Mouse (Mus musculus): ENCODE results near the gene Ptprs. TPM values are rescaled to one million over a fixed set of nuclear protein-coding genes. Genes with fewer than 3 reads are reported as not detected.

Gene Ptprs
- total RNA-seq, 2 experiments from 2014 or later: 35.3 to 39.7 TPM

GRCm38 (mm10) chr17:56427857-56428256 lies 48.4 kb downstream of the Ptprs start:
- no peak for ATAC-seq (replicated peaks; ENCODE audit: poor library complexity)

- no peak for ATAC-seq (replicated peaks; ENCODE audit: poor library complexity)
Observed at GRCm38 (mm10) chr17:56425941-56426340, 50.3 kb downstream of the Ptprs start.

- peak; percentile 89 for ATAC-seq (replicated peaks; ENCODE audit: poor library complexity)
Observed at GRCm38 (mm10) chr17:56425584-56425914, 50.7 kb downstream of the Ptprs start.

- peak; percentile 63 for ATAC-seq (replicated peaks; ENCODE audit: poor library complexity)
Observed at GRCm38 (mm10) chr17:56424726-56425583, 51.3 kb downstream of the Ptprs start.

GRCm38 (mm10) chr17:56420022-56420421 lies 56.3 kb downstream of the Ptprs start:
- no peak for ATAC-seq (replicated peaks; ENCODE audit: poor library complexity)

- no peak for ATAC-seq (replicated peaks; ENCODE audit: poor library complexity)
Observed at GRCm38 (mm10) chr17:56418304-56418703, 58.0 kb downstream of the Ptprs start.

- peak; percentile 64 for ATAC-seq (replicated peaks; ENCODE audit: poor library complexity)
Observed at GRCm38 (mm10) chr17:56414785-56415184, 61.5 kb downstream of the Ptprs start.

GRCm38 (mm10) chr17:56413113-56413512 lies 63.2 kb downstream of the Ptprs start:
- no peak for ATAC-seq (replicated peaks; ENCODE audit: poor library complexity)

- no peak for ATAC-seq (replicated peaks; ENCODE audit: poor library complexity)
Observed at GRCm38 (mm10) chr17:56411437-56411836, 64.8 kb downstream of the Ptprs start.

- ATAC-seq (replicated peaks; ENCODE audit: poor library complexity): no peak
Observed at GRCm38 (mm10) chr17:56409759-56410158, 66.5 kb downstream of the Ptprs start.

GRCm38 (mm10) chr17:56408965-56409625 lies 67.2 kb downstream of the Ptprs start:
- no peak for ATAC-seq (replicated peaks; ENCODE audit: poor library complexity)

- no peak for ATAC-seq (replicated peaks; ENCODE audit: poor library complexity)
Observed at GRCm38 (mm10) chr17:56407379-56407778, 68.9 kb downstream of the Ptprs start.

- no peak for ATAC-seq (replicated peaks; ENCODE audit: poor library complexity)
Observed at GRCm38 (mm10) chr17:56406878-56407277, 69.4 kb downstream of the Ptprs start.

- ATAC-seq (replicated peaks; ENCODE audit: poor library complexity): peak; percentile 49
Observed at GRCm38 (mm10) chr17:56405856-56406840, 70.1 kb downstream of the Ptprs start.

- ATAC-seq (replicated peaks; ENCODE audit: poor library complexity): peak; percentile 32
Observed at GRCm38 (mm10) chr17:56405341-56405740, 70.9 kb downstream of the Ptprs start.

- no peak for ATAC-seq (replicated peaks; ENCODE audit: poor library complexity)
Observed at GRCm38 (mm10) chr17:56401051-56401521, 75.2 kb downstream of the Ptprs start.

GRCm38 (mm10) chr17:56400221-56400620 lies 76.1 kb downstream of the Ptprs start:
- ATAC-seq (replicated peaks; ENCODE audit: poor library complexity): no peak

GRCm38 (mm10) chr17:56396051-56396450 lies 80.2 kb downstream of the Ptprs start:
- no peak for ATAC-seq (replicated peaks; ENCODE audit: poor library complexity)

- ATAC-seq (replicated peaks; ENCODE audit: poor library complexity): no peak
Observed at GRCm38 (mm10) chr17:56393889-56394288, 82.4 kb downstream of the Ptprs start.

- no peak for ATAC-seq (replicated peaks; ENCODE audit: poor library complexity)
Observed at GRCm38 (mm10) chr17:56393238-56393637, 83.0 kb downstream of the Ptprs start.

GRCm38 (mm10) chr17:56387612-56388011 lies 88.7 kb downstream of the Ptprs start:
- no peak for ATAC-seq (replicated peaks; ENCODE audit: poor library complexity)
